In the genomic region with DNA sequence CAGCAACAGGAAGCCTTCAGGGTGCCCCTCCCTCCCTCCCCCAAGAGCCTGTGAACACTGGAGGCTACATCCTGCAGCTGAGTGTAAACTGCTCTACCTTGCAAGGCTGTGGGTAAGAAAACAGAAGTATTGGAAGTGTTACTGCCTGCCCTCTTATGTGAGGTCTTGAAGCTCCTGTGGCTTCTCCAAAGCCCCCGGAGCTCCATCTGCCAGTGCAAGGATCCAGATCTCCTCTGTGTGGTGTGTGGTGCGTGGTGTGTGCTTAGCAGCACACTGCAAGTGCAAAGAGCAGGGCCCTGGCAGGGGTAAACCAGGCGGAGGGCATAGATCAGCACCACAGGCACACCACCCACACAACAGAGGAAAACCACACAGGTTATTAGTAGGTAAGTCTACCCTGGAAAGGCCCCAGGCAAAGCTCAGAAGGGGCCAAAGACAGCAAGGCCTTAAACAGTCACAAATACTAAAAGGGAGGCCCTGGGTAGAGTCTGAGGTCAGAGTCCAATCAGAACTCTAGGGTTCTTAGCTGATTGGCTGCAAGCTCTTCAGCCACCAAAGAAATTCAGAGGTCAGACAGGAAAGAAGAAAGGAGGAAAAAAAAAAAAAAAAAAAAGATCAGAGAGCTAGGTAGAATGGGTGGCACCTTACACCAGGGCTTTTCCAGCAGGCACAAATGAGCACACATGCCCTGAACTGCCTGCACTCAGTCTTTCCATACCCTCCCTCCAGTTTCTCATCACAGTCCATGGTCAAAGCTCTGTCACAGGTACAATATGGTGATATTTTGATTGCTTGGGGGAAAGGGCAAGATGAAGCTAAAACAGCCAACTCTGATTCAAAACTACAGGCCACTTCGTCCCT, we compare ENCODE assay signal across 8 mouse cellular contexts. TPM values are rescaled to one million over a fixed set of nuclear protein-coding genes. Genes with fewer than 3 reads are reported as not detected.
DNase-seq lines count a peak whose midpoint lies in the region; ATAC-seq and TF ChIP-seq lines count a peak whose summit lies in the region.

No protein-coding gene starts in this region.

- no peak for DNase-seq in forebrain, embryonic 11.5 days (ENCODE audit: low spot score)
- DNase-seq in kidney, postnatal 0 days (ENCODE audit: low spot score) = no peak
- DNase-seq in layer of hippocampus, adult 11-12 months (ENCODE audit: low spot score) = no peak
- no peak for DNase-seq in right cerebral cortex, postnatal 10 days (ENCODE audit: low spot score in 2 of 2)
- no peak for DNase-seq in layer of hippocampus, postnatal 14 days (ENCODE audit: low spot score in 2 of 2)

- H3K9ac ChIP-seq in forebrain, embryonic 11.5 days (ENCODE audit: low read length) = peak overlapping the region; percentile 89
- H3K9ac ChIP-seq in kidney, postnatal 0 days (ENCODE audit: low read depth, low read length) = peak overlapping the region; percentile 92
- peak overlapping the region; percentile 93 for H3K9ac ChIP-seq in neural tube, embryonic 13.5 days

- H3K36me3 ChIP-seq in megakaryocyte, embryonic 14.5 days (replicated peaks; ENCODE audit: low read length) = peaks cover 43% of the 10 kb centered on the region
- H3K36me3 ChIP-seq in forebrain, embryonic 11.5 days (ENCODE audit: control insufficient read depth, insufficient read depth, low read length) = no peaks in the 10 kb centered on the region
- no peaks in the 10 kb centered on the region for H3K36me3 ChIP-seq in kidney, postnatal 0 days (ENCODE audit: insufficient read depth, low read length)
- no peaks in the 10 kb centered on the region for H3K36me3 ChIP-seq in neural tube, embryonic 13.5 days

- no peak for TF ChIP-seq CTCF in kidney, postnatal 0 days (IDR thresholded peaks at IDR 0.05; ENCODE audit: low read depth)

- H3K9me3 ChIP-seq in megakaryocyte, embryonic 14.5 days = no peaks in the 10 kb centered on the region
- H3K9me3 ChIP-seq in forebrain, embryonic 11.5 days (ENCODE audit: control insufficient read depth, low read length) = no peaks in the 10 kb centered on the region
- no peaks in the 10 kb centered on the region for H3K9me3 ChIP-seq in kidney, postnatal 0 days (replicated peaks; ENCODE audit: low read length)
- no peaks in the 10 kb centered on the region for H3K9me3 ChIP-seq in neural tube, embryonic 13.5 days

- no peak overlapping the region for H3K27ac ChIP-seq in forebrain, embryonic 11.5 days (ENCODE audit: low read depth, low read length)
- peak overlapping the region; percentile 78 for H3K27ac ChIP-seq in kidney, postnatal 0 days
- no peak overlapping the region for H3K27ac ChIP-seq in neural tube, embryonic 13.5 days (replicated peaks)

- 69% methylated on average over 4 of the region's 4 CpGs for WGBS in forebrain, embryonic 11.5 days
- 46% methylated on average over 4 of the region's 4 CpGs for WGBS in kidney, postnatal 0 days
- WGBS in neural tube, embryonic 13.5 days = 58% methylated on average over 4 of the region's 4 CpGs

- peak overlapping the region; percentile 81 for H3K4me2 ChIP-seq in forebrain, embryonic 11.5 days (ENCODE audit: low read depth, low read length, severe bottlenecking)
- H3K4me2 ChIP-seq in kidney, postnatal 0 days (ENCODE audit: low read length) = peak overlapping the region; percentile 92
- peak overlapping the region; percentile 85 for H3K4me2 ChIP-seq in neural tube, embryonic 13.5 days

- H3K4me3 ChIP-seq in megakaryocyte, embryonic 14.5 days (replicated peaks) = peak overlapping the region; percentile 92
- peak overlapping the region; percentile 83 for H3K4me3 ChIP-seq in forebrain, embryonic 11.5 days (ENCODE audit: low read depth, low read length)
- peak overlapping the region; percentile 86 for H3K4me3 ChIP-seq in kidney, postnatal 0 days (replicated peaks; ENCODE audit: low read depth, low read length)
- peak overlapping the region; percentile 82 for H3K4me3 ChIP-seq in neural tube, embryonic 13.5 days

- ATAC-seq in megakaryocyte, adult 5-6 weeks (ENCODE audit: poor library complexity, severe bottlenecking) = no peak
- ATAC-seq in forebrain, embryonic 11.5 days (replicated peaks; ENCODE audit: low FRiP score) = no peak
- ATAC-seq in kidney, postnatal 0 days (replicated peaks; ENCODE audit: low FRiP score, low read depth) = peak; percentile 4; the same call in 1 of the 2 replicates
- ATAC-seq in neural tube, embryonic 13.5 days (ENCODE audit: low read depth) = no peak

- no peaks in the 10 kb centered on the region for H3K27me3 ChIP-seq in megakaryocyte, embryonic 14.5 days (replicated peaks)
- H3K27me3 ChIP-seq in forebrain, embryonic 11.5 days (ENCODE audit: control insufficient read depth, insufficient read depth, low read length) = no peaks in the 10 kb centered on the region
- no peaks in the 10 kb centered on the region for H3K27me3 ChIP-seq in kidney, postnatal 0 days (ENCODE audit: insufficient read depth, low read length)
- H3K27me3 ChIP-seq in neural tube, embryonic 13.5 days = peaks cover 9% of the 10 kb centered on the region; the same call in 1 of the 2 replicates

- peaks cover 94% of the 10 kb centered on the region for H3K4me1 ChIP-seq in megakaryocyte, embryonic 14.5 days
- H3K4me1 ChIP-seq in forebrain, embryonic 11.5 days (replicated peaks; ENCODE audit: control insufficient read depth, insufficient read depth, low read length) = peaks cover 14% of the 10 kb centered on the region
- peaks cover 16% of the 10 kb centered on the region for H3K4me1 ChIP-seq in kidney, postnatal 0 days (replicated peaks; ENCODE audit: insufficient read depth, low read length)
- H3K4me1 ChIP-seq in neural tube, embryonic 13.5 days (replicated peaks) = peaks cover 61% of the 10 kb centered on the region

RNA-seq across cellular contexts. Expression of gene Dgkz, which starts 13.5 kb away (rescaled TPM):
- 303 and 682 TPM in 2 replicates for polyA plus RNA-seq in megakaryocyte, embryonic 14.5 days (2012; ENCODE audit: insufficient read depth, low replicate concordance)
- total RNA-seq in megakaryocyte, adult 5-6 weeks (2015) = 94.1 and 114 TPM in 2 replicates
- total RNA-seq in megakaryocyte, adult 5-6 weeks (2017) = 66.4 and 80.4 TPM in 2 replicates
- 32.7 and 35.9 TPM in 2 replicates for polyA plus RNA-seq in forebrain, embryonic 11.5 days (2014; fragmentation: Nextera tagmentation; extraction: Ambion mirVana)
- polyA plus RNA-seq in kidney, postnatal 0 days (2015; fragmentation: Nextera tagmentation; extraction: Ambion mirVana) = 32.1 and 32.4 TPM in 2 replicates
- polyA plus RNA-seq in neural tube, embryonic 13.5 days (2015; fragmentation: Nextera tagmentation; extraction: Ambion mirVana) = 35.7 and 38.8 TPM in 2 replicates
- 100 to 1,000 TPM; 391 to 416 TPM for total RNA-seq in layer of hippocampus, postnatal 14 days (2021)

RNA-seq across cellular contexts. Expression of gene Gm9821, which starts 16.6 kb away (rescaled TPM):
- polyA plus RNA-seq in megakaryocyte, embryonic 14.5 days (2012; ENCODE audit: insufficient read depth, low replicate concordance) = not detected in 2 replicates
- total RNA-seq in megakaryocyte, adult 5-6 weeks (2015) = not detected in 2 replicates
- 0.69 TPM in 1 of 2 replicates, not detected in the other for total RNA-seq in megakaryocyte, adult 5-6 weeks (2017)
- polyA plus RNA-seq in forebrain, embryonic 11.5 days (2014; fragmentation: Nextera tagmentation; extraction: Ambion mirVana) = 0.36 and 0.90 TPM in 2 replicates
- 0.12 TPM in 1 of 2 replicates, not detected in the other for polyA plus RNA-seq in kidney, postnatal 0 days (2015; fragmentation: Nextera tagmentation; extraction: Ambion mirVana)
- polyA plus RNA-seq in neural tube, embryonic 13.5 days (2015; fragmentation: Nextera tagmentation; extraction: Ambion mirVana) = 0.22 TPM in 1 of 2 replicates, not detected in the other
- not detected for total RNA-seq in layer of hippocampus, postnatal 14 days (2021)

RNA-seq across cellular contexts. Expression of gene Mdk, which starts 30.0 kb away (rescaled TPM):
- polyA plus RNA-seq in megakaryocyte, embryonic 14.5 days (2012; ENCODE audit: insufficient read depth, low replicate concordance) = 45.5 and 59.2 TPM in 2 replicates
- 1.3 and 2.2 TPM in 2 replicates for total RNA-seq in megakaryocyte, adult 5-6 weeks (2015)
- not detected in 2 replicates for total RNA-seq in megakaryocyte, adult 5-6 weeks (2017)
- 1,095 and 1,130 TPM in 2 replicates for polyA plus RNA-seq in forebrain, embryonic 11.5 days (2014; fragmentation: Nextera tagmentation; extraction: Ambion mirVana)
- polyA plus RNA-seq in kidney, postnatal 0 days (2015; fragmentation: Nextera tagmentation; extraction: Ambion mirVana) = 639 and 693 TPM in 2 replicates
- polyA plus RNA-seq in neural tube, embryonic 13.5 days (2015; fragmentation: Nextera tagmentation; extraction: Ambion mirVana) = 289 and 336 TPM in 2 replicates
- 10 to 100 TPM; 39.5 to 40.9 TPM for total RNA-seq in layer of hippocampus, postnatal 14 days (2021)

RNA-seq across cellular contexts. Expression of gene Chrm4, which starts 35.1 kb away (rescaled TPM):
- polyA plus RNA-seq in megakaryocyte, embryonic 14.5 days (2012; ENCODE audit: insufficient read depth, low replicate concordance) = 0.92 and 2.8 TPM in 2 replicates
- total RNA-seq in megakaryocyte, adult 5-6 weeks (2015) = not detected in 2 replicates
- not detected in 2 replicates for total RNA-seq in megakaryocyte, adult 5-6 weeks (2017)
- polyA plus RNA-seq in forebrain, embryonic 11.5 days (2014; fragmentation: Nextera tagmentation; extraction: Ambion mirVana) = 0.47 and 0.56 TPM in 2 replicates
- polyA plus RNA-seq in kidney, postnatal 0 days (2015; fragmentation: Nextera tagmentation; extraction: Ambion mirVana) = 0.22 TPM in 1 of 2 replicates, not detected in the other
- polyA plus RNA-seq in neural tube, embryonic 13.5 days (2015; fragmentation: Nextera tagmentation; extraction: Ambion mirVana) = 1.2 and 1.5 TPM in 2 replicates
- 10 to 100 TPM; 15.1 to 21.2 TPM for total RNA-seq in layer of hippocampus, postnatal 14 days (2021)
